Mouse (Mus musculus): ENCODE measurements around the gene Zfp1.

Gene Zfp1

GRCm38 (mm10) chr8:111716603-111717487 lies 73.6 kb downstream of the Zfp1 start:
- peak; percentile 84 to 85 for DNase-seq

GRCm38 (mm10) chr8:111717488-111717792 lies 74.2 kb downstream of the Zfp1 start:
- DNase-seq, result no peak

GRCm38 (mm10) chr8:111717866-111718265 lies 74.7 kb downstream of the Zfp1 start:
- peak; percentile 58 to 65 for DNase-seq

- peak; percentile 11 to 18 for DNase-seq
Measured at GRCm38 (mm10) chr8:111718937-111719336, 75.7 kb downstream of the Zfp1 start.

GRCm38 (mm10) chr8:111720115-111720544 lies 76.9 kb downstream of the Zfp1 start:
- DNase-seq, result peak; percentile 11 to 20
